Mouse (Mus musculus) CH12.LX (cell line): ENCODE results near the gene Sept9. TPM values are rescaled to one million over a fixed set of nuclear protein-coding genes. Genes with fewer than 3 reads are reported as not detected.

Experiments
- DNase-seq: peaks from one replicate; pipeline ENCODE4 v3.0.0-alpha.2; 2013; ENCODE audit errors: extremely low read depth
- H3K27ac ChIP-seq: 2 replicates; pipeline ENCODE4 v1.5.1; 2012; ENCODE audit warnings: low read depth, mild to moderate bottlenecking, control low read depth, moderate library complexity; ENCODE audit not compliant: insufficient read depth
- H3K27me3 ChIP-seq: replicated peaks from 2 replicates; pipeline ENCODE3; 2012; ENCODE audit warnings: inconsistent platforms
- H3K36me3 ChIP-seq, 2 experiments: replicated peaks in 1 of 2; 2 replicates each; pipeline versions ENCODE3 to v1.6.1; 2012; ENCODE audit warnings: inconsistent platforms in 1 of 2, low read length in 1 of 2, mild to moderate bottlenecking in 1 of 2, mixed read lengths in 1 of 2, moderate library complexity in 1 of 2; ENCODE audit not compliant: control insufficient read depth in 1 of 2, insufficient read depth in 1 of 2
- H3K4me1 ChIP-seq, 2 experiments: 2 replicates each; pipeline ENCODE4 v1.6.1; 2012; ENCODE audit warnings: inconsistent platforms in 1 of 2, moderate library complexity in 1 of 2; ENCODE audit not compliant: insufficient read depth in 2 of 2, control insufficient read depth in 1 of 2
- H3K4me2 ChIP-seq: 2 replicates; pipeline ENCODE4 v1.6.1; 2012; ENCODE audit warnings: low read depth, mild to moderate bottlenecking, control low read depth; ENCODE audit not compliant: poor library complexity, insufficient read depth, severe bottlenecking
- H3K4me3 ChIP-seq, 3 experiments: fragments of 150-350 bp in 1 of 3; sonication (generic) in 1 of 3; replicated peaks in 1 of 3; 2 replicates each; pipeline versions ENCODE3 to v1.5.1; 2011 to 2012; ENCODE audit warnings: low read depth in 2 of 3, low read length in 2 of 3, mild to moderate bottlenecking in 2 of 3, moderate library complexity in 2 of 3, control low read depth in 1 of 3, improper control_type of control experiment in 1 of 3, inconsistent platforms in 1 of 3, mixed read lengths in 1 of 3; ENCODE audit not compliant: poor library complexity in 1 of 3
- H3K79me2 ChIP-seq: replicated peaks from 2 replicates; pipeline ENCODE4 v1.6.1; 2012; ENCODE audit warnings: mild to moderate bottlenecking, moderate library complexity; ENCODE audit not compliant: control insufficient read depth, poor library complexity, insufficient read depth, severe bottlenecking; ENCODE audit errors: extremely low read depth
- H3K9ac ChIP-seq: 2 replicates; pipeline ENCODE4 v1.6.1; 2012; ENCODE audit warnings: low read depth, mild to moderate bottlenecking, control low read depth, moderate library complexity; ENCODE audit not compliant: insufficient read depth
- H3K9me3 ChIP-seq: replicated peaks from 2 replicates; pipeline ENCODE3; 2012; ENCODE audit warnings: low read length, inconsistent platforms, mixed read lengths
- CTCF ChIP-seq, 2 experiments: IDR thresholded peaks in 1 of 2; conservative IDR thresholded peaks in 1 of 2; 2 replicates each; pipeline ENCODE4 v1.5.1; 2011 to 2012; ENCODE audit warnings: low read depth in 2 of 2, low read length in 2 of 2, improper control_type of control experiment in 1 of 2, inconsistent platforms in 1 of 2, mild to moderate bottlenecking in 1 of 2, moderate library complexity in 1 of 2
- EP300 ChIP-seq: IDR thresholded peaks from 2 replicates; pipeline ENCODE4 v1.6.1; 2011; ENCODE audit warnings: low read length, improper control_type of control experiment
- GABPA ChIP-seq: IDR thresholded peaks from 2 replicates; pipeline ENCODE4 v1.6.1; 2012; ENCODE audit warnings: low read depth, low read length, improper control_type of control experiment, inconsistent platforms; ENCODE audit not compliant: insufficient replicate concordance
- HCFC1 ChIP-seq: IDR thresholded peaks from 2 replicates; pipeline ENCODE4 v1.6.1; 2012; ENCODE audit warnings: low read depth, mild to moderate bottlenecking, inconsistent platforms, low read length, improper control_type of control experiment
- IRF4 ChIP-seq: IDR thresholded peaks from 2 replicates; pipeline ENCODE4 v1.6.1; 2014; ENCODE audit warnings: low read depth, mild to moderate bottlenecking, inconsistent platforms, low read length, improper control_type of control experiment
- JUN ChIP-seq: IDR thresholded peaks from 2 replicates; pipeline ENCODE4 v1.6.1; 2011; ENCODE audit warnings: low read depth, mild to moderate bottlenecking, low read length, improper control_type of control experiment, moderate library complexity; ENCODE audit not compliant: insufficient read depth
- JUND ChIP-seq: conservative IDR thresholded peaks from 2 replicates; pipeline ENCODE4 v1.6.1; 2011; ENCODE audit warnings: low read depth, low read length, improper control_type of control experiment
- KAT2A ChIP-seq: IDR thresholded peaks from 2 replicates; pipeline ENCODE4 v1.6.1; 2012; ENCODE audit warnings: low read length, improper control_type of control experiment, inconsistent platforms; ENCODE audit not compliant: insufficient replicate concordance
- MAFK ChIP-seq: IDR thresholded peaks from 2 replicates; pipeline ENCODE4 v1.6.1; 2011; ENCODE audit warnings: low read length, improper control_type of control experiment; ENCODE audit not compliant: insufficient replicate concordance
- MXI1 ChIP-seq: IDR thresholded peaks from 2 replicates; pipeline ENCODE4 v1.6.1; 2011; ENCODE audit warnings: mild to moderate bottlenecking, low read depth, low read length, improper control_type of control experiment
- NRF1 ChIP-seq: IDR thresholded peaks from 2 replicates; pipeline ENCODE4 v1.6.1; 2014; ENCODE audit warnings: low read depth, mild to moderate bottlenecking, inconsistent platforms, low read length, improper control_type of control experiment, moderate library complexity
- PAX5 ChIP-seq: IDR thresholded peaks from 2 replicates; pipeline ENCODE4 v1.6.1; 2012; ENCODE audit warnings: low read length, inconsistent platforms, mixed read lengths
- RCOR1 ChIP-seq: conservative IDR thresholded peaks from 2 replicates; pipeline ENCODE4 v1.6.1; 2012; ENCODE audit warnings: low read depth, mild to moderate bottlenecking, inconsistent platforms, low read length, improper control_type of control experiment
- TCF12 ChIP-seq: IDR thresholded peaks from 2 replicates; pipeline ENCODE4 v1.6.1; 2014; ENCODE audit warnings: low read depth, mild to moderate bottlenecking, inconsistent platforms, low read length, improper control_type of control experiment
- UBTF ChIP-seq: IDR thresholded peaks from 2 replicates; pipeline ENCODE4 v1.6.1; 2012; ENCODE audit warnings: low read depth, mild to moderate bottlenecking, inconsistent platforms, low read length, improper control_type of control experiment, moderate library complexity
- USF1 ChIP-seq: IDR thresholded peaks from 2 replicates; pipeline ENCODE4 v1.6.1; 2014; ENCODE audit warnings: low read depth, mild to moderate bottlenecking, inconsistent platforms, low read length, improper control_type of control experiment
- ZMIZ1 ChIP-seq: IDR thresholded peaks from 2 replicates; pipeline ENCODE4 v1.6.1; 2012; ENCODE audit warnings: low read depth, mild to moderate bottlenecking, inconsistent platforms, low read length, improper control_type of control experiment
- ZNF384 ChIP-seq: IDR thresholded peaks from 2 replicates; pipeline ENCODE4 v1.6.1; 2012; ENCODE audit warnings: low read depth, low read length, improper control_type of control experiment, inconsistent platforms
- dilution Hi-C: fragments of 300-500 bp; cut with MboI; formaldehyde crosslinking; loops from 2 replicates; pipeline ENCODE4 v1.14.3; 2020; ENCODE audit warnings: low sequenced_read_pairs; ENCODE audit not compliant: extremely low pct_unique_long_range_greater_than_20kb, extremely low pct_ligation_motif_present
- in situ Hi-C: fragments of 300-500 bp; cut with MboI; formaldehyde crosslinking; loops from 3 replicates; pipeline ENCODE4 v1.14.3; 2019; ENCODE audit warnings: low sequenced_read_pairs, low pct_ligation_motif_present, low pct_unique_long_range_greater_than_20kb, mixed read lengths
- polyA plus RNA-seq: library from polyadenylated mRNA; unstranded; fragments of >175 nt; gene quantifications from 2 replicates; pipeline ENCODE4 v1.2.1, GENCODE M21; 2012; ENCODE audit warnings: low read depth; ENCODE audit not compliant: insufficient read length
- total RNA-seq, 2 experiments: library from RNA; depleted of rRNA; stranded (reverse); fragments of 300-350 nt in 1 of 2; fragments of >200 nt in 1 of 2; gene quantifications; 2 replicates each; pipeline ENCODE4 v1.2.3; 2012 to 2014

Sept9 gene
- total and polyA plus RNA-seq, 3 experiments: 47.6 to 128 (median 110) TPM

GRCm38 (mm10) chr11:117169801-117170565 lies 29.5 kb upstream of the Sept9 start:
- H3K4me1 ChIP-seq: peaks cover 7 to 11% of the 10 kb centered on the region in 2 experiments; a peak in 3 of 4 replicates
- dilution Hi-C loops: no loop called here
- no peak for DNase-seq

GRCm38 (mm10) chr11:117174098-117174892 lies 25.2 kb upstream of the Sept9 start:
- no peak for TF ChIP-seq TCF12
- no peak for TF ChIP-seq CTCF (conservative IDR thresholded peaks at IDR 0.05 in 1 of 2, IDR thresholded peaks at IDR 0.05 in 1 of 2; ENCODE audit: low read depth in 2 of 2, low read length in 2 of 2)
- no peak for TF ChIP-seq PAX5
- no peak for TF ChIP-seq MAFK
- TF ChIP-seq KAT2A: no peak
- TF ChIP-seq EP300: no peak
- no peak for TF ChIP-seq ZMIZ1
- no peak for TF ChIP-seq JUN
- no peak for TF ChIP-seq NRF1
- no peak for TF ChIP-seq MXI1
- no peak for TF ChIP-seq RCOR1
- no peak for TF ChIP-seq IRF4
- TF ChIP-seq GABPA: no peak
- no peak for TF ChIP-seq USF1
- no peak for TF ChIP-seq JUND
- TF ChIP-seq, all 38 proteins: peak for 0
- no peak overlapping the region for H3K9ac ChIP-seq
- H3K27me3 ChIP-seq: peaks cover 15% of the 10 kb centered on the region
- H3K4me1 ChIP-seq: peaks cover 10 to 32% of the 10 kb centered on the region in 2 experiments
- H3K36me3 ChIP-seq: no peaks in the 10 kb centered on the region
- no peak overlapping the region for H3K4me3 ChIP-seq
- H3K79me2 ChIP-seq: no peaks in the 10 kb centered on the region
- H3K4me2 ChIP-seq: no peak overlapping the region
- in situ Hi-C loops (loop anchor here (10.0 kb wide), 1 partner anchor 289 kb away; no protein-coding TSS in a partner anchor), dilution Hi-C loops (no loop called here)
- H3K27ac ChIP-seq: no peak overlapping the region
- peaks cover 8% of the 10 kb centered on the region for H3K9me3 ChIP-seq
- no peak for DNase-seq

More at GRCm38 (mm10) chr11:117169801-117170565, 29.5 kb upstream of the Sept9 start:
- Histone ChIP-seq H3K9me3 (peaks cover 8% of the 10 kb centered on the region), H3K9ac (no peak overlapping the region), H3K27me3 (no peaks in the 10 kb centered on the region), H3K4me2 (no peak overlapping the region), H3K36me3 (no peaks in the 10 kb centered on the region), H3K27ac (no peak overlapping the region), H3K4me3 (no peak overlapping the region), H3K79me2 (no peaks in the 10 kb centered on the region)
- in situ Hi-C loops: loop anchor here (5.0 to 10.0 kb wide), 2 partner anchors 53 to 285 kb away; partner anchors contain the start of gene Sec14l1
- no peak for TF ChIP-seq ZMIZ1
- TF ChIP-seq ZNF384: no peak
- TF ChIP-seq UBTF: no peak
- no peak for TF ChIP-seq USF1
- no peak for TF ChIP-seq HCFC1
- no peak for TF ChIP-seq EP300
